14 mouse cellular contexts compared by ENCODE assay signal in the genomic region with DNA sequence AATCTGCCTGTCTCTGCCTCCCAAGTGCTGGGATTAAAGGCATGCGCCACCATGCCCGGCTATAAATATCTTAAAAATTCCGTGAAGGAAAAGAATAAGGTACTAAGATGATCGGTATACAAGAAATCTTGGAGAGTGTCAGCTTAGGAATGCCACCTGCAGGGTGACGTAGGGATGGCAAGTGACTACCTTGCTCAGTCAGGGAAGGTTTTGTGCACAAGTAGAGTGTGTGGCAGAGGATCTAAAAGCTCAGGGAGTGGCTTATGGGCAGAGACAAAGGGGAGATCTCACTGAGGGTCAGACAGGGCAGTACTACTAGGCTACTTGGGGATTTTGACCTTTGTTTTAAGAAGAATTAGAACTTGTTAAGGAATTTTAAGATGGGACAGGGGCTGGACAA.
DNase-seq lines count a peak whose midpoint lies in the region; ATAC-seq and TF ChIP-seq lines count a peak whose summit lies in the region.
"Had no signal": no experiment of that assay in that cellular context is flagged by ENCODE, and none has a peak within 500 bp of the region (broad histone marks: within the 10 kb centered on the region; RNA-seq: fewer than 3 reads in every experiment).

No protein-coding gene starts in this region.

- H3K27me3 ChIP-seq in lung, embryonic 14.5 days (ENCODE audit: insufficient read depth, low read length) = no peaks in the 10 kb centered on the region
- H3K27me3 ChIP-seq: heart, embryonic 13.5 days; hindbrain, embryonic 13.5 days; lung, embryonic 15.5 days had no signal

- peak; percentile 30 for TF ChIP-seq CTCF in lung, embryonic 14.5 days (IDR thresholded peaks at IDR 0.05; ENCODE audit: low read depth)
- TF ChIP-seq CTCF in lung, adult 2 months (IDR thresholded peaks at IDR 0.05; ENCODE audit: insufficient read depth, low read length) = no peak

- no peak for TF ChIP-seq POLR2A in lung, adult 2 months (IDR thresholded peaks at IDR 0.05; ENCODE audit: borderline replicate concordance, extremely low read depth, low read depth, low read length)

- no peak overlapping the region for H3K27ac ChIP-seq in lung, embryonic 14.5 days (ENCODE audit: low read depth)
- H3K27ac ChIP-seq in ES-E14 (ENCODE audit: insufficient read depth, low read depth, low read length, poor library complexity, severe bottlenecking) = no peak overlapping the region
- H3K27ac ChIP-seq: heart, embryonic 13.5 days; hindbrain, embryonic 13.5 days; limb, embryonic 12.5 days; lung, embryonic 15.5 days had no signal

- H3K4me1 ChIP-seq in lung, embryonic 14.5 days (ENCODE audit: insufficient read depth) = no peaks in the 10 kb centered on the region
- H3K4me1 ChIP-seq in lung, adult 2 months (ENCODE audit: control insufficient read depth, insufficient read depth, low read length) = no peaks in the 10 kb centered on the region
- H3K4me1 ChIP-seq in ES-E14 (ENCODE audit: control insufficient read depth in 2 of 2, insufficient read depth in 2 of 2, low read length in 2 of 2, poor library complexity in 1 of 2) = peaks cover 0 to 5% of the 10 kb centered on the region in 2 experiments; a peak in 1 of 4 replicates
- H3K4me1 ChIP-seq: heart, embryonic 13.5 days; limb, embryonic 12.5 days had no signal

- intact Hi-C loops in heart, postnatal 25 days (cut with DNase I) = loop anchor here (5.0 kb wide), 1 partner anchor 117 kb away; no protein-coding TSS in a partner anchor

- ATAC-seq in lung, embryonic 14.5 days (ENCODE audit: insufficient read depth) = no peak

- DNase-seq in heart, adult 11 months = peak; percentile 21
- no peak for DNase-seq in heart, postnatal 25 days (ENCODE audit: low spot score)
- DNase-seq in lung, embryonic 14.5 days = no peak
- no peak for DNase-seq in lung, adult 2 months
- no peak for DNase-seq in ES-E14 (ENCODE audit: low read depth, low spot score)
- DNase-seq in kidney, postnatal 36 days = peak; percentile 2 to 66
- no peak for DNase-seq in gastrocnemius, postnatal 10 days
- no peak for DNase-seq in embryo, embryonic 10.5 days (ENCODE audit: low spot score)

- in situ Hi-C loops in ES-E14 (cut with MboI; ENCODE audit: low sequenced_read_pairs in 2 of 2, unreplicated experiment in 2 of 2) = no loop called here

- no peak overlapping the region for H3K9ac ChIP-seq in lung, embryonic 14.5 days
- no peak overlapping the region for H3K9ac ChIP-seq in ES-E14 (ENCODE audit: insufficient read depth, low read depth, low read length, poor library complexity, severe bottlenecking)
- H3K9ac ChIP-seq: heart, embryonic 13.5 days; hindbrain, embryonic 13.5 days; limb, embryonic 12.5 days; lung, embryonic 15.5 days had no signal

- WGBS in lung, embryonic 14.5 days = 67% methylated on average over 5 of the region's 5 CpGs
- WGBS in lung, adult 2 months = 66% methylated on average over 5 of the region's 5 CpGs

- H3K4me3 ChIP-seq in lung, embryonic 14.5 days (ENCODE audit: low read depth, low read length) = no peak overlapping the region
- H3K4me3 ChIP-seq in lung, adult 2 months (replicated peaks; ENCODE audit: extremely low read depth, low read depth, low read length) = no peak overlapping the region
- H3K4me3 ChIP-seq in ES-E14 (ENCODE audit: insufficient read depth in 1 of 2, low read depth in 1 of 2, low read length in 2 of 2, poor library complexity in 1 of 2, severe bottlenecking in 1 of 2) = no peak overlapping the region
- H3K4me3 ChIP-seq: erythroblast, embryonic 14.5 days; heart, embryonic 13.5 days; hindbrain, embryonic 13.5 days; limb, embryonic 12.5 days; lung, embryonic 15.5 days had no signal

- no peaks in the 10 kb centered on the region for H3K36me3 ChIP-seq in lung, embryonic 14.5 days (ENCODE audit: insufficient read depth)
- no peaks in the 10 kb centered on the region for H3K36me3 ChIP-seq in ES-E14 (ENCODE audit: control insufficient read depth, insufficient read depth, low read length, poor library complexity, severe bottlenecking)
- H3K36me3 ChIP-seq: heart, embryonic 13.5 days; hindbrain, embryonic 13.5 days; limb, embryonic 12.5 days; lung, embryonic 15.5 days had no signal

- H3K9me3 ChIP-seq in lung, embryonic 14.5 days (ENCODE audit: low read depth, low read length) = no peaks in the 10 kb centered on the region
- H3K9me3 ChIP-seq in ES-E14 (ENCODE audit: control insufficient read depth, insufficient read depth, low read depth, low read length) = no peaks in the 10 kb centered on the region
- H3K9me3 ChIP-seq: heart, embryonic 13.5 days; hindbrain, embryonic 13.5 days; limb, embryonic 12.5 days; lung, embryonic 15.5 days had no signal

- no peak overlapping the region for H3K4me2 ChIP-seq in lung, embryonic 14.5 days
- H3K4me2 ChIP-seq: heart, embryonic 13.5 days; hindbrain, embryonic 13.5 days; limb, embryonic 12.5 days; lung, embryonic 15.5 days; midbrain, embryonic 11.5 days had no signal

TF ChIP-seq in ES-E14, 5 proteins besides CTCF, POLR2A, EP300 and RAD21:
- TF ChIP-seq MAFK (IDR thresholded peaks at IDR 0.05; ENCODE audit: insufficient read depth, low read depth, low read length) (no peak), ZNF384 (IDR thresholded peaks at IDR 0.05; ENCODE audit: low read depth, low read length) (no peak), CHD2 (IDR thresholded peaks at IDR 0.05; ENCODE audit: low read depth, low read length) (no peak), HCFC1 (IDR thresholded peaks at IDR 0.05; ENCODE audit: borderline replicate concordance, insufficient read depth, low read length) (no peak), ZC3H11A (IDR thresholded peaks at IDR 0.05; ENCODE audit: borderline replicate concordance, low read depth, low read length) (0 out of 2 replicates have a peak, but pooled peaks have one; percentile 29)
TF ChIP-seq in ES-E14: peak in this region for 1.

Comparison
In these comparisons a context has a peak if more than half of its experiments do, and no peak if none do; other contexts are left out.
1. DNase-seq: peak in heart, adult 11 months (single experiment) and kidney, postnatal 36 days (2 of 2); none in heart, postnatal 25 days (single experiment), lung, embryonic 14.5 days (single experiment), lung, adult 2 months (single experiment), ES-E14 (single experiment), gastrocnemius, postnatal 10 days (single experiment) and embryo, embryonic 10.5 days (single experiment).